Mouse (Mus musculus) lung, adult 2 months (tissue): ENCODE results near the gene Rsu1. TPM values are rescaled to one million over a fixed set of nuclear protein-coding genes. Genes with fewer than 3 reads are reported as not detected.
"Not testable (repeated sequence)": the region's sequence is repeated elsewhere in the genome, so short reads cannot be mapped to it uniquely, and the experiment has no call there.

ENCODE experiments used
- DNase-seq: peaks from one replicate; pipeline ENCODE4 v3.0.0; 2022
- H3K4me1 ChIP-seq: fragments of 200-500 bp; 2 replicates; pipeline ENCODE4 v1.6.1; 2011; ENCODE audit warnings: low read length; ENCODE audit not compliant: control insufficient read depth, insufficient read depth
- H3K4me3 ChIP-seq: fragments of 200-500 bp; replicated peaks from 2 replicates; pipeline ENCODE3; 2011; ENCODE audit warnings: low read depth, mild to moderate bottlenecking, control low read depth, low read length; ENCODE audit errors: extremely low read depth
- CTCF ChIP-seq: fragments of 200-500 bp; IDR thresholded peaks from 2 replicates; pipeline ENCODE4 v1.5.1; 2011; ENCODE audit warnings: mild to moderate bottlenecking, low read length, control low read depth; ENCODE audit not compliant: insufficient read depth
- POLR2A ChIP-seq: fragments of 200-500 bp; IDR thresholded peaks from 2 replicates; pipeline ENCODE4 v1.6.1; 2011; ENCODE audit warnings: low read depth, mild to moderate bottlenecking, control low read depth, low read length, borderline replicate concordance; ENCODE audit errors: extremely low read depth
- WGBS: fragments of 180-500 bp; shearing (Covaris S2); methylation state at CpG from one replicate; pipeline ENCODE4 v1.1.7; 2018; 5-methylcytosine and 5-hydroxymethylcytosine counted together
- polyA plus RNA-seq: library from polyadenylated mRNA; depleted of rRNA; stranded (reverse); fragments of >200 nt; gene quantifications from 2 replicates; pipeline ENCODE4 v1.2.3, GENCODE M21; 2012

Gene Rsu1
- polyA plus RNA-seq, 1 experiment: 125 TPM

DNA sequence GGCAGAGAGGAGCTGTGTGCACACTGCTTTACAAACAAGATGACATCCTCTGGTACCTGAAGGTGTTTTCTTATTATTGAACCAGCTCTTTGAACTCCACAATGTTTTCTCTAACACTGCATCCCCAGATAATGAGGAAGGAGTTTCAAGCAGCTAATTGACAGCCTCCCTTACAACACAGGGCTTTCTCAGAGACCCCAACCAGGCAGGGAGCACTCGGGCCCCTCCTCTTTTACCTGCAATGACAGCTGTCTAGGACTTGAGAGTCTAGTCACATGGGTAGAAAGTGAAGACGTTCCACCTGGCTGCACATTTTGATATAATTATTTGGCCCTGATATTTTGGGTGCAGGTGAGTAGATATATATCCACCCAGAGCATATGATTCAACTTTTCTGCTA, 72.2 kb downstream of the Rsu1 start:
- no peaks in the 10 kb centered on the region for H3K4me1 ChIP-seq
- TF ChIP-seq POLR2A (no peak), CTCF (no peak)
- no peak overlapping the region for H3K4me3 ChIP-seq
- DNase-seq: no peak
- 60% methylated on average over 2 of the region's 2 CpGs for WGBS

DNA sequence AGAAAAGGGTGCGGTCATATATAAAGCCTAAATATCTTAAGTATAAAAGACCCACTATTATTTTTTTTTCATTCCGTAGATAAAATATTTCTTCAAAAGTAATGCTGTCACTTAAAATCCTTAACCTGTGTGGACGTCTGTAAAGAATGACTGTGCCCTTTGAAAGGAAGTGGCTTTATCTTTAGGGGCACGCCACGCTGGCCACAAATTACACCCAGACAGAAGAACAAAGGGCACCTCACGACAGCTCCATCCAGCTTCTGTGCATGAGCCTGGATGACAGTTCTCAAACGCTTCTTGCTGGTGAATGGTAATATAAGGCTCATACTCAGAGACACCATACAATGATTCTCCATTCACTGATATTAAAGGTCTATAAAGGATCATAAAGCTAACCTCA, 75.7 kb downstream of the Rsu1 start:
- no peak overlapping the region for H3K4me3 ChIP-seq
- H3K4me1 ChIP-seq: no peaks in the 10 kb centered on the region
- no peak for TF ChIP-seq CTCF
- TF ChIP-seq POLR2A: no peak
- no peak for DNase-seq
- 73% methylated on average over 7 of the region's 7 CpGs for WGBS

DNA sequence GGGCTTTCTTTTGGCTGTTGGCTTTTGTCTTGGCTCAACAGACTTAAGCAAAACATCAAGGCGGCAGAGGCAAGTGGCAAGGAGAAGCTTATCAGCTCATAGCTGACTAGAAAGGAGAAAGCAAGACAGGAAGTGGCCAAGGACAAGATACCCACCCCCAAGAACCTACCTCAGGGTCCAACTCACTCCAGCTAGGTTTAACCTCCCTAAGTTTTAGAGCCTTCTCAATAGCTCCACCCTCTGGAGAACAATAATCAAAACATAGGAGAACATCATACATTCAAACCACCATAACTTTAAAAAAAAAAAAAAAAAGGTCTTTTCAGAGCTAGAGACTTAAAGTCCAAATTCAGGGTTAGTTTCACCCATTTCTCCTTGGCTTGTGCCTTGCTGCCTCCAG, 79.1 kb downstream of the Rsu1 start:
- WGBS: 82% methylated on average over 1 of the region's 1 CpGs
- Histone ChIP-seq H3K4me3 (no peak overlapping the region), H3K4me1 (no peaks in the 10 kb centered on the region)
- DNase-seq: no peak
- TF ChIP-seq POLR2A (no peak), CTCF (no peak)

DNA sequence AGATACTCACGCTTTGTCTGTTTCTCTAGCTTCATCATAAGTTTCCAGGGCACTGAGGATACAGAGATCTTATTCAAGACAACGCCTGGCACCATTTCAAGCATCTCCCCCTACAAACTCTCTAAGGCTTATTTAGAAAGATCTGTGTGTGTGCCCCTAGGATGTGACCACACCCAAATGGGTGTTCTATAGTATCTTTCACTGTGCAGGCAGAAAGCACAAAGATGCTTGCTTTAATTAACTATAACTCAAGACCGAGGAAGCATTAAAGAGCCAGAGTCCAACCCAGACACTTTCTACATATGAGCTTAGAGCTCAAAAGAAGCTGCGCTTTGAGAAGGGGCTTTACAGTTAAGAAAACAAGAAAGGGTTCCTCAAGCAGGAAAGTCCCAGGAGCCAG, 80.4 kb downstream of the Rsu1 start:
- no peak for TF ChIP-seq POLR2A
- TF ChIP-seq CTCF: no peak
- 94% methylated on average over 4 of the region's 4 CpGs for WGBS
- H3K4me3 ChIP-seq: no peak overlapping the region
- no peak for DNase-seq
- no peaks in the 10 kb centered on the region for H3K4me1 ChIP-seq

DNA sequence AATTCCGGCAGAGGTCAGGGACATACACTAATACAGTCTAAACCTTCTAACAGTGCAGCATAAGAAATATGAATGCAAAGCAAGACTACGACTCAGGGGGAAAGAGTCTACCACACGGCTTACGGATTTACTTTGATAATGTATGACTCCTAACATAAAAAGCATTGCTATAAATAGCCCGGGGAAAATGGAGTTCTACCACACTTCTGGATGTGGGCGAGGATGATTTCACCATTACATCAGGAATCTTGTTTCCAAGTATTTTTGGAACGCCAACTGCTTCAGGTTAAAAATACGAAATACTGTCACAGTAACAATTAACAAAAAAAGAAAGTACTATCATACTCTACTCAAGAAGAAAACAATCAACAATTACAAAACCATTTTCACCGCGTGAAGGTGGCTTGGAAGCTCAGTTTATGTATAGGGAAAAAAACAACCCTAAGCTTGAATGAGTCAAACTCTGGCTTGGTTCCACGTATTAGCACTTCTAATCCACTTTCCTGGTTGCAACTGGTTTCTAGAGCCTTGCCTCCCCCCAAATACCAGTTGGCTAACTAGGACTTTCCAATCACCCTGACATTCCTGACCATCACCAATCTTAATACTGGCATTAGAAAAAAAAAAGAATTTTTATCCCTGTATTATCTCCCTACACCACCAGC, 82.3 kb downstream of the Rsu1 start:
- WGBS: 87% methylated on average over 11 of the region's 11 CpGs
- DNase-seq: no peak
- TF ChIP-seq POLR2A: no peak
- TF ChIP-seq CTCF: no peak
- Histone ChIP-seq H3K4me3 (no peak overlapping the region), H3K4me1 (no peaks in the 10 kb centered on the region)

DNA sequence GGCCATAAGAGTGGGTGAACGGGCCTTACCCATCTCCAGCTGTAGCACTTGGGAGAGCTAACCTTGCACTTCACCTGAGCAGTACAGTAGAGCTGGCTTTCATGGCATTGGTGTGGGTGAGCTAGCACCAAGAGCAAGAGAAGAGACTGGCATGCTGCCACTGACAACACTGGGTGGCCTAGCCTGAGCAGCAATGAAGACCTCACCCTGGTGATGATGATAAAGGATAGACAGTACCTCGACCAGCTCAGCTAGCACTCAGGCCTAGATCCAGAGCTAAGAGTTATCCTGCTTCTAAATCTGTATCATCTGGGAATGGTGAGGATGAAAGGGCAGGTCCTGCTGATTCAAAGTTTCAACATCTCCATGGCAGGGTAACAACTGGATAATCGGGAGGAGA, 88.1 kb downstream of the Rsu1 start:
- WGBS: 95% methylated on average over 3 of the region's 3 CpGs
- no peaks in the 10 kb centered on the region for H3K4me1 ChIP-seq
- TF ChIP-seq POLR2A (no peak), CTCF (no peak)
- H3K4me3 ChIP-seq: no peak overlapping the region
- DNase-seq: no peak

DNA sequence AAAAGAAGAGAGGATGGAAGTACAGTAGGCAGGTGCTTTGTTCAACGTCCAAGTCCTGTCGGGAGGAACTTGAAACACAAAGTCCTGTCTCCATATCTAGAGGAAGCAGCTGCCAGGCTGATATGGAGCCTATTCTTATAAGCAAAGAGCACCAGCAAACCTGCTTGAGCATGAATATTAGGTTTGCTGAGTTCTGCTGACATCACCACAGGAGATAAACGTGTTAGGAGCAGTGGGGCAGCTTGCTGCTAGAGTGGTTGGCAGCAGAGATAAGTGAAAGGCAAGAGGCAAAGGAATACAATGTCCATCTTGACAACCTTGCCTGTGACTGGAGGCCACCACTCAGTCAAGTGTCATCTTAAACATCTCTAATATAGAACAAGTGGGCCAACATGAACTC, 89.3 kb downstream of the Rsu1 start:
- DNase-seq, H3K4me1 ChIP-seq, H3K4me3 ChIP-seq: not testable (repeated sequence)
- no CpG with 5 or more reads among the region's 3 CpGs for WGBS

DNA sequence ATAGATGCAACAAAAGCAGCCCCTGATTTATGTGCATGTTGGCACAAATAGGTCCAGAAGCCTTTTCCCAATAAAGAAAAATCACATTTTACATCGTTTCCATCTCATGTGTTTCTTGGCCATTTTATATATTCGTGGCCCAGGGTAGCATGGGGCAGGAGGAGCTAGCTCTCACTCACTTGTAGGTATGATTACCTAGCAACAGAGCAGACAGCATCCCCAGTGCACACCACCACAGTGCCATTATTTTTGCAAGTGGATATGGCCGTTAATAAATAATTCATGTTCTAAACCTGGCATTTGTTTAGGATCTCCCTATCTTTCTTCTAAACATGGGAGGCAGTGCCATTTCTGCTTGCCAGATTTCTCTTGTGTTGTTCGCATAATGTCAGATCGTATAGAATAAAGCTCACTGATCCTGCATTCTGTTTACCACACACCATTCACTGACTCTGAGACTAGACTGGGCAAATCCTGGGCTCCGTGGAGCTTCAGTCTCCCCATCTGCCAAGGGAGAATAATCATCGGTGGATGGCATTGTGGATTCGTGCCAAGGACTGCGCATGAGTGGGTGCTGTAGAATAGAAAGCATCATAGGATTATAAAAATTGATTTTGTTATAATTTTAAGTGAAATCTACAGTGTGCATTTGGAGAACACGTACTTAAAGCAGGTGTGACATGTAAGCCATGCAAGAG, 93.4 kb downstream of the Rsu1 start:
- 87% methylated on average over 10 of the region's 10 CpGs for WGBS
- TF ChIP-seq CTCF (no peak), POLR2A (no peak)
- DNase-seq: no peak
- Histone ChIP-seq H3K4me3 (no peak overlapping the region), H3K4me1 (no peaks in the 10 kb centered on the region)

DNA sequence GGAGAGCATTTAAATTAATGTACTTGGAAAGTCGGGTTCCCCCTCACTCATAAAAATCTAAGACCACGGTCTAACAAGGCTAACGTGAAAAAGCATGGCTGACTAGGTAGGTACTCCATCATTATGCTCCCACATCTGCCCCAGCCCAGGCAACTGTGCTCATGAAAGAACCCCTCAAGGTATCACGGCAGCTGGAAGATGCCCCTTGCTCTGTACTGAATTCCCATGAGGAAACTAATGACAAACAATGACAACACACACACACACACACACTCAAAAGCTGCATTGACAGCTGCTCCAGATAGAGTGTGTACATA, 95.0 kb downstream of the Rsu1 start:
- TF ChIP-seq CTCF (no peak), POLR2A (no peak)
- Histone ChIP-seq H3K4me3 (no peak overlapping the region), H3K4me1 (no peaks in the 10 kb centered on the region)
- DNase-seq: no peak
- WGBS: 83% methylated on average over 4 of the region's 4 CpGs

DNA sequence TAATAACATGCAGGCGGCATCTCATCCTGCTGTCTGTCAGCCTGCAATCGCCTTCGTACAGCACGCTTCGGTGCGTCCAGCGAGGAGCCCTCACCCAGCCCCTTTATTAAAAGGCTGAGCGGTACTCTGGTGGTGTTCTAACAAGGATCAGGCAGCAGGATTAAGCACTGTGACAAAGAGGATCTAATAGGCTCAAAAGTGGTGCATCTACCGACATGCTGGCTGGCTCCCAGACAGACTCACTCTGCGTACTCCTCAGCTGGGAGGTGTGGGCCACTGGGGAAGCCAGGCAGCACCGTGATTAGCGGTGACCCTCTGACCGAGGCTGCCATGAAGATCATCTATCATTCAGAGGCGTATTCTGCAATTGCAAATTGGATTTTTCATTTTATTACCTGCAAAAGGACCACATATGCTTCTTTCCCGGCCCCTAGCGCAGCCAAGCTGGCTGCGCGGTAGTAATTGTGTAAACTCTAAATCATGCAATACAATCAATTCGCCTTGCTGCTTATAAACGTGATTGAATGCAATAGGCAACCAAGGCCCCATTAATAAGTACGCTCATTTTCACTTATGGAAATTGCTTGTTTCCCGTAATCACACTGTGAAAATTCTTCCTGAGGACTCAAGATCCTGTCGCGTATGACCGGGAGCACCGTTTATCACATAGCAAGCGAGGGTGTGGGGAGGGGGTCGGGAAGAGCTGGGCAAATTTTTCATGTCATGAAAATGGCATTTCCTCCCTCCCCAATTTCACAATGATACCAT, 95.5 kb downstream of the Rsu1 start:
- no peak for DNase-seq

More for the DNA sequence above, 95.5 kb downstream of the Rsu1 start:
- Histone ChIP-seq H3K4me3 (no peak overlapping the region), H3K4me1 (no peaks in the 10 kb centered on the region)
- 81% methylated on average over 28 of the region's 28 CpGs for WGBS
- TF ChIP-seq POLR2A: no peak
- TF ChIP-seq CTCF: no peak
